Mouse (Mus musculus) neural tube, embryonic 13.5 days (tissue): ENCODE results near the gene 1700001O22Rik. TPM values are rescaled to one million over a fixed set of nuclear protein-coding genes. Genes with fewer than 3 reads are reported as not detected.

Experiments used
- ATAC-seq: fragments of 200-750 bp; cut with Nextera tagmentation; 2 replicates; pipeline ENCODE4 v1.8.0; 2017; ENCODE audit warnings: low read depth, mild to moderate bottlenecking, moderate TSS enrichment, moderate library complexity
- H3K27ac ChIP-seq: fragments of 300-500 bp; sonication (generic); replicated peaks from 2 replicates; pipeline ENCODE4 v1.5.1; 2015; ENCODE audit warnings: moderate library complexity, mild to moderate bottlenecking, inconsistent platforms
- H3K27me3 ChIP-seq: fragments of 300-500 bp; sonication (generic); 2 replicates; pipeline ENCODE4 v1.6.1; 2015; ENCODE audit warnings: mild to moderate bottlenecking, inconsistent platforms
- H3K36me3 ChIP-seq: fragments of 300-500 bp; sonication (generic); 2 replicates; pipeline ENCODE4 v1.6.1; 2015; ENCODE audit warnings: mild to moderate bottlenecking, inconsistent platforms
- H3K4me1 ChIP-seq: fragments of 300-500 bp; sonication (generic); replicated peaks from 2 replicates; pipeline ENCODE4 v1.6.1; 2015; ENCODE audit warnings: inconsistent platforms
- H3K4me2 ChIP-seq: fragments of 300-500 bp; sonication (generic); 2 replicates; pipeline ENCODE4 v1.6.1; 2015; ENCODE audit warnings: inconsistent platforms, mild to moderate bottlenecking, moderate library complexity
- H3K4me3 ChIP-seq: fragments of 300-500 bp; sonication (generic); 2 replicates; pipeline ENCODE4 v1.5.1; 2015; ENCODE audit warnings: mild to moderate bottlenecking, inconsistent platforms
- H3K9ac ChIP-seq: fragments of 300-500 bp; sonication (generic); 2 replicates; pipeline ENCODE4 v1.6.1; 2015; ENCODE audit warnings: moderate library complexity, mild to moderate bottlenecking, inconsistent platforms
- H3K9me3 ChIP-seq: fragments of 300-500 bp; sonication (generic); 2 replicates; pipeline ENCODE4 v1.6.1; 2016; ENCODE audit warnings: inconsistent platforms
- WGBS: fragments of 180-500 bp; shearing (Covaris S2); methylation state at CpG from one replicate; pipeline ENCODE4 v1.1.7; 2015; 5-methylcytosine and 5-hydroxymethylcytosine counted together
- polyA plus RNA-seq: library from polyadenylated mRNA; unstranded; fragments of >200 nt; fragmentation: Nextera tagmentation; extraction: Ambion mirVana; gene quantifications from 2 replicates; pipeline ENCODE4 v1.2.1, GENCODE M21; 2015

Gene 1700001O22Rik
- 0.91 and 1.3 TPM in 2 replicates for polyA plus RNA-seq

DNA sequence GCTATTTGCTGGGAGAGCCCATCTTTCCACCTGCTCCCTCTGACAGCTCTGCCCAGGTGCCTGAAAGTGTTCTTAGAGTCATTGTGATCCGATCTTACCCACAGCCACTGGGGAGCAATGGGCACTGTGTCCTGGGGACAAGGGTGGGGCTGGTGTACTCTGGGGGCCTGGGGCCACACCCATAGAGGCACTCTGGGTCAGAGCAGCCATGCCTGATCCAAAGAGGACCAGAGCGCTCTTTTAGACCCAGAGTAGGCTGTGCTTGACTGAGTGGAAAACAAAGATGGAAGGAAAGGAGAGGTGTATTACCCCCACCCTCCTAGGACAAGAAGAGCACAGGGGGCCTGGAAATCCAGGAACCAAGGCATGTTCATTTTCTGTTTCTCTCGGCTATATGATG lies at the start of gene 1700001O22Rik:
Gene 1700001O22Rik (minus strand): TSS at position 58 of the 400 bp plus-strand sequence.
- H3K9me3 ChIP-seq: no peaks in the 10 kb centered on the region
- no peaks in the 10 kb centered on the region for H3K36me3 ChIP-seq
- H3K27ac ChIP-seq: no peak within 1 kb of the TSS
- no peak within 1 kb of the TSS for H3K4me2 ChIP-seq
- H3K27me3 ChIP-seq: peaks cover 43% of the 10 kb centered on the region
- no peak within 1 kb of the TSS for H3K9ac ChIP-seq
- 82% methylated on average over 3 of the region's 3 CpGs for WGBS
- no peak within 1 kb of the TSS for H3K4me3 ChIP-seq
- peaks cover 26% of the 10 kb centered on the region for H3K4me1 ChIP-seq
- no peak for ATAC-seq

DNA sequence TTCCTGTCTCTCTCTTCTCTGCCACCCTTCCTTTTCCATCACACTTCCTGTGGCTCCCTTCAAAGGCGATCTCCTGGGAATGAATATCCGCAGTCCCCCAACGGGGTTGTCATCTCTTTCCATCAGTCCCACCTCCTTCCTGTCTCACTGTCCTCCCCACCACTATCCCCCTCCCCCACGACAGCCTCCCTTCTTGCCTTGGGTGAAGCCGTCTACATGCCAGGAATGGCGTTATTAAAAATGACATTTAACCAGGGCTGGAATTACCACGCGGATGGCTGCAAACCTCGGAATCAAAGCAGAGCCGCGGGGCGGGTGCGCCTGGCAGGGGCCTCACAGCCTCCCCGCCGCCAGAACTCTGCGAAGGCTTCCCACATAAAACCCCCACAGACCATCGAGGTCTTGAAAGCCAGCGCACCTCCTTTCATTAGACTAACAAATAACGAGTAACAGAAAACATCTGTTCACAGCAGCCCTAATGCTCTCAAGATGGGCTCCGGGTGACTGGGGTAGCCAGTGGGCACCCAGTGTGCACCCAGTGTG lies 49.4 kb upstream of the 1700001O22Rik start:
- no peak for ATAC-seq
- Histone ChIP-seq H3K4me3 (no peak overlapping the region), H3K9me3 (no peaks in the 10 kb centered on the region), H3K4me1 (peaks cover 16% of the 10 kb centered on the region), H3K36me3 (no peaks in the 10 kb centered on the region), H3K9ac (no peak overlapping the region), H3K27me3 (peaks cover 13% of the 10 kb centered on the region), H3K27ac (no peak overlapping the region; the same call in 1 of the 2 replicates), H3K4me2 (no peak overlapping the region)
- WGBS: 32% methylated on average over 20 of the region's 20 CpGs

DNA sequence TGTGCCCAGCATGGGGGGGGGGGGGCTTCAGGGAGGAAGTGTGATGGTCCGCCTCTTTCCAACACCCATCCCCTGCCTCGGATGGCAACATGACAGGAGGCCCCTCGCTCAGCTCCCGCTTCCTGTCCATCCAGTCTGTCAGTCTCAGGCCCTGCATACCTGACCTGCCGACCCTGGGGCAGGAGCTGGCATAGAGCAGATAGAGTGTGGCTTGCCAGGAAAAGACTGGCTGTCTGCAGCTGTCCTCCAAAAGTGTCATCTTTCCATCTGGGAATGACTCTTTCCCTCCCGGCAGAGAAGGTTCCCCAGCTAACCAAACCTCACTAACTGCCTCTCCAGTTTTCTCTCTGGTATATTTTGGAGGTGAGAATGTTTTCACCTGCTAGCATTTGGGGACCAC lies 47.1 kb upstream of the 1700001O22Rik start:
- 63% methylated on average over 6 of the region's 6 CpGs for WGBS
- peaks cover 28% of the 10 kb centered on the region for H3K27me3 ChIP-seq
- no peaks in the 10 kb centered on the region for H3K9me3 ChIP-seq
- no peak for ATAC-seq
- peaks cover 19% of the 10 kb centered on the region for H3K4me1 ChIP-seq
- H3K27ac ChIP-seq: no peak overlapping the region
- no peak overlapping the region for H3K4me2 ChIP-seq
- H3K4me3 ChIP-seq: no peak overlapping the region
- H3K36me3 ChIP-seq: no peaks in the 10 kb centered on the region
- no peak overlapping the region for H3K9ac ChIP-seq

DNA sequence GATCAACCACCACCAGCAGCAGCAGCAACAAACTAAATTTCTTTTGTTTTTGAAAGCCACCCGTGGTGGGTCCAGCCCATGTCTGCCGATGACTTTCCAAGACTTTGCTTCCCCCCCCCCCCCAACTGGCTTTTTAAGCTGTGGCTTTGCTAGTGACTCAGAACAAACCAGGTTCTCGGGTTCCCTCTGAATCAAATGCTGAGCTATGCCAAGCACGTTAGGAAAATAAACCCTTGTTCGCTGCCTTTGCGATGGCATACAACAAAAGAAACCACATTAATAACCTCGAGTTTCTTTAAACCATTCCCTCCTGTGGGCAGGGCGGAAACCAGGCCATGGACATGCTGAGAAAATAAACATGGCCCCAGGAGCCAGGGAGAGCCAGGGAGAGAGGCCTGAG lies 44.7 kb upstream of the 1700001O22Rik start:
- Histone ChIP-seq H3K4me2 (no peak overlapping the region), H3K9me3 (no peaks in the 10 kb centered on the region), H3K27me3 (peaks cover 49% of the 10 kb centered on the region), H3K36me3 (no peaks in the 10 kb centered on the region), H3K27ac (no peak overlapping the region), H3K9ac (no peak overlapping the region), H3K4me1 (peaks cover 25% of the 10 kb centered on the region), H3K4me3 (no peak overlapping the region)
- 56% methylated on average over 8 of the region's 8 CpGs for WGBS
- ATAC-seq: no peak

DNA sequence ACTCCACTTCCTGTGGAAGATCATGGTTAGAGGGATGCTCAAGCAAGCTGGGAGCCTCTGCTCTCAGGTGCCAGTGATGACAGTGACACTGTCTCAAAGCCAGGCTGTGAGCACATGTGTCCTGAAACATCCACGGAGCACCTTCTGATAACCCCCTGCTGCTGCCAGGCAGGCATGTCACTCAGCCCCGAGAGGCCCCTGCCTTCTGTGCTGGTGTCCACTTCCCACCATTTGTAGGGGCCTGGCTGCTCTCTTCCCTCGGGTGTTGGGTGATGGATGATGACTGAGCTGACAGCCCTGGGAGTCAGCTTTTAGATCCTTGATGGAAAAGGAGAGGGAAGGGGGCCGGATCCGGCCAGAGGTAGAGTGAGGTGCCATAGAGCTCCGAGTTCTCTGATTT lies 43.3 kb upstream of the 1700001O22Rik start:
- Histone ChIP-seq H3K4me3 (no peak overlapping the region), H3K9ac (no peak overlapping the region), H3K36me3 (no peaks in the 10 kb centered on the region), H3K27ac (no peak overlapping the region), H3K4me2 (no peak overlapping the region), H3K9me3 (no peaks in the 10 kb centered on the region), H3K27me3 (peaks cover 62% of the 10 kb centered on the region), H3K4me1 (peaks cover 10% of the 10 kb centered on the region)
- ATAC-seq: no peak
- 28% methylated on average over 6 of the region's 6 CpGs for WGBS

DNA sequence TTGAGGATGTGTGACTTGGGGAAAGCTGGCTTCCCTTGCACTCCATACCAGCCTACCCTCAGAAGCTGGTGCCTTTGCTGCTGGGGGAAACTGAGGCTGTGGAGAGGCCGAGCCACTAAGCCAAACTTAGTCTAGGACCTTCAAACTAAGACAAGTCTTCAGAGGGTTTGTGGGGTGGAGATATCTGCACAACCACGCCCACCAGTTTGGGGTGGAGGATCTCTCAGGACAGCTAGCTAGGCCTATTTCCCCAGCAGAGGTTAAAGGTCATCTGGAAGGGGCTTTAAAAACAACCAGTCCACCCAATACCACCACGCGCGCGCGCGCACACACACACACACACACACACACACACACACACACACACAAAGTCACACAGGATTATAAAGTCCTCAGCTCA lies 42.8 kb upstream of the 1700001O22Rik start:
- Histone ChIP-seq H3K4me3 (peak overlapping the region; percentile 44), H3K27me3 (peaks cover 66% of the 10 kb centered on the region), H3K27ac (no peak overlapping the region), H3K36me3 (no peaks in the 10 kb centered on the region), H3K4me1 (peaks cover 10% of the 10 kb centered on the region), H3K9ac (no peak overlapping the region), H3K9me3 (no peaks in the 10 kb centered on the region), H3K4me2 (peak overlapping the region; percentile 69)
- ATAC-seq: no peak
- WGBS: 75% methylated on average over 8 of the region's 8 CpGs

DNA sequence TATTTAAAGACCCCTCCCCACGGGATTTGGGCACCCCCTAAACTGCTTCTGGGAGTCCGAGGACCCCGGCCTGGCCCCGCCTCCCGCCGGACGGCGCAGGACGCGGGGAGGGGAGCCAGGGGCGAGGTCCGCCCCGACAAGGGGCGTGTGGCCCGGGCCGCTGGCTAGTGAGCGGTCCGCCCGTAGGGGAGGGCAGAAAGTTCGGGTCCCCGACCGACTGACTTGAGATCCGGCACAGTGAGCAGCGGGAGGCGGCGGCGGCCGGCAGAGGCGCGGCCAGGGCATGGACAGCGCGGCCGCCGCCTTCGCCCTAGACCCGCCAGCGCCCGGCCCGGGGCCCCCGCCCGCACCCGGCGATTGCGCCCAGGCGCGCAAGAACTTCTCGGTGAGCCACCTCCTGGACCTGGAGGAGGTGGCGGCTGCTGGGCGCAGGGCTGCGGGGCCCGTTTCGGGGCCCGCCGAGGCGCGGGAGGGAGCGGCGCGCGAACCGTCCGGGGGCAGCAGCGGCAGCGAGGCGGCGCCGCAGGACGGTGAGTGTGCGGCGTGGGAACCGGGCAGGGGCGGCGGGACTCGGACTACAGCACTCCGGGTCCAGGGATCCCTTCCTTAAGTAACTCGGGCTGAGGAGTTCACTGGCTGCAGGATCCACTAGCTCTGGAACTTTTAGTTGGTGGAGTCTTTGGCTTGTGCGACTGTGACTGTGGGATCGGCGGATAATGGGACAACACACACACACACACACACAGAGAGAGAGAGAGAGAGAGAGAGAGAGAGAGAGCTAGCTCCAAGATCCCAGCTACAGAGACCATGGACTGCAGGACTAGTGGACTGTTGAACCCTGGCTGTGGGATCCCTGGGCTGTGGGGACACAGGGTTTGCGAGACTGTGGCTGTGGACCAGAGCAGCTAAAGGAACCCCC lies 42.0 kb upstream of the 1700001O22Rik start:
- Histone ChIP-seq H3K9ac (peak overlapping the region; percentile 64), H3K27me3 (peaks cover 67% of the 10 kb centered on the region), H3K4me1 (peaks cover 10% of the 10 kb centered on the region), H3K36me3 (no peaks in the 10 kb centered on the region), H3K9me3 (no peaks in the 10 kb centered on the region), H3K4me2 (peak overlapping the region; percentile 69), H3K4me3 (peak overlapping the region; percentile 44), H3K27ac (no peak overlapping the region)
- WGBS: 1% methylated on average over 80 of the region's 80 CpGs
- no peak for ATAC-seq

DNA sequence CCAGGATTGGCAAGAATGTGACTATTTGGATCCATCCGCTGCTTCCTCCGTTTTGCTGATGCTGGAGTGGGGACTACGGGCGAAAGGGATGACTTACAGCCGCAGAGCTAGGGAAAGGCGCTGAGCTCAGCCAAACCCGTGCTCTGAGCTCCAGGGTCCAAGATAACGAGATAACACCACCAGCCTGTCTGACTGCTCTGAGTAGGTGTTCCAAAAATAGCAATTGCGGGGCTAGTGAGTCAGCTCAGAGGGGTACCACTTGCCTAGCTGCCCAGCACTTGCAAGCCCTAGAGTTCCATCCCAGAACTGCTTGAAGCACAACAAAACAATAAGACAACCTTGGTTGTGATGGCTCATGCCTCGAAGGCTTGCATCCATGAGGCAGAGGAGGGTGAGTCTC lies 39.2 kb upstream of the 1700001O22Rik start:
- 67% methylated on average over 10 of the region's 10 CpGs for WGBS
- Histone ChIP-seq H3K4me2 (no peak overlapping the region), H3K4me3 (no peak overlapping the region), H3K4me1 (peaks cover 10% of the 10 kb centered on the region), H3K9me3 (no peaks in the 10 kb centered on the region), H3K27ac (no peak overlapping the region), H3K36me3 (no peaks in the 10 kb centered on the region), H3K9ac (no peak overlapping the region), H3K27me3 (peaks cover 71% of the 10 kb centered on the region)
- no peak for ATAC-seq

DNA sequence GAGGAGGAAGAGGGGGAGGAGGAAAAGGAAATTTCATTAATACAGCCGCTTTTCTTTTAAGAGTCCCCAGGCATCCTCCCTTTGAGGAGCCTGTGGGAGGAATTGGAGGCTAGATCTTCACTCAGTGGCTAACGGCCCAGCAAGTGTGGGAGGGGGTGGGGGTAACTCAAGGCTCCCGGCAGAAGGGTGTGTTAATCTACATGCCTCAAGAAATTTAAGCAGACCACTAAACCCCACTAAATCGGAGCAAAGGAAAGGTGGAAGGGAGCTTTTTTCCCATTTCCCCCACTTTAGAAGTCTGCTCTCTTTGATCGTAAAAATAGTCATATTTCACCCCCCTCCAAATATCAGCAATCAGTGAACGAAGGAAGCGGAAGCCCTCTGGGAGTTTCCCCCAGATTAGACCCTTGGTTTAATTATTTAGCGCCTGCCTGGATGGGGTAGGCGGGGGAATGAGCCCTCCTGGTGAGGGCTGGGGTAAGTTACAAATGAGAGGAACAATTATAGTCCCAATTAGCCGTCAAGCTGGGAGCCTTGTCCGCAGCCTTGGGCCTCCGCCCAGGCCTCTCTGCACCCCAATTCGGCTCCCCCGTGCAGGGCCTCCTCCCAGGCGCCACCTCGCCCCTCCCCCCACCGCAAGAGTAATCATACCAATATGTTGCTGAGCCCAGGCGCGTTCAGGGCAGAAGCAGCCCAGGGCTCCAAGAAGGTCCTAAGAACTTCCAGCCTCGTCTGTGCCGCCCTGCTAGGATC lies 33.0 kb upstream of the 1700001O22Rik start:
- no peak for ATAC-seq
- Histone ChIP-seq H3K27ac (0 out of 2 replicates have a peak overlapping the region, but pooled peaks have one; percentile 42), H3K36me3 (no peaks in the 10 kb centered on the region), H3K4me1 (peaks cover 26% of the 10 kb centered on the region), H3K27me3 (peaks cover 23% of the 10 kb centered on the region), H3K9ac (peak overlapping the region; percentile 43; the same call in 1 of the 2 replicates), H3K4me3 (no peak overlapping the region), H3K4me2 (peak overlapping the region; percentile 29), H3K9me3 (no peaks in the 10 kb centered on the region)
- 5% methylated on average over 21 of the region's 21 CpGs for WGBS

DNA sequence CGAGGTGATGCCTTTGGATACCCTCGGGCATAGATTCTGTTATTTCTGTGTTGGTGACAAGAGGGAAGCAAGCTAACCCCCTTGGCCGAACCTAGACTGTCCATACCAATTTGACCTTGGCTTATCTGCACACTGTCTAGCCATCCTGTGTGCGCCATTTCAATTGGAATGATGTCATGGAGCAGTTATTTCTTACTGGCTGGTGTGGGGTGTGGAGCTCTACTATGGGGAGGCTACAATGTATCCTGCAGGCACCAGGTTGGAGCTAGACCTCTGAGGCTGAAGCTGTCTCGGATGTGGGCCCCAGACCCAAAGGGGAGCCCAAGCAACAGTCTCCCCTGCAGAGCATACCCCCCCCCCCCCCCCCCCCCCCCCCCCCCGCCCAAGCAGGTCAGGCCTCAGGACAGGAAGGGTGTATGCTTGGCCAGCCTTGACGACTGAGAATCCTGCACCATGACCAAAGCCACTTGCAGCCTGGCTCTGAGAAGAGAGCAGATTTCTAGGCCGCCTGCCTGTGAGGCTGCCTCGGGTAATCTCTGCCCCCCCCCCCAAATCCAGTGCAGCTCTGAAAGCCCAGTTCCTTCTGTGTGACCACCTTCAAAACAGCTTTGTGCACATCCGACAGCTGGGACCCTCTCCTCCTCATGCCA lies 31.0 kb upstream of the 1700001O22Rik start, which contains the start of gene Prrx2:
Gene Prrx2 (plus strand): TSS at position 600 of the 650 bp plus-strand sequence.
- Histone ChIP-seq H3K27ac (peak within 1 kb of the TSS; percentile 49), H3K9me3 (no peaks in the 10 kb centered on the region), H3K9ac (no peak within 1 kb of the TSS), H3K4me3 (no peak within 1 kb of the TSS), H3K36me3 (no peaks in the 10 kb centered on the region), H3K4me2 (no peak within 1 kb of the TSS), H3K4me1 (peaks cover 26% of the 10 kb centered on the region), H3K27me3 (peaks cover 15% of the 10 kb centered on the region; the same call in 1 of the 2 replicates)
- 66% methylated on average over 9 of the region's 10 CpGs for WGBS
- ATAC-seq: no peak

DNA sequence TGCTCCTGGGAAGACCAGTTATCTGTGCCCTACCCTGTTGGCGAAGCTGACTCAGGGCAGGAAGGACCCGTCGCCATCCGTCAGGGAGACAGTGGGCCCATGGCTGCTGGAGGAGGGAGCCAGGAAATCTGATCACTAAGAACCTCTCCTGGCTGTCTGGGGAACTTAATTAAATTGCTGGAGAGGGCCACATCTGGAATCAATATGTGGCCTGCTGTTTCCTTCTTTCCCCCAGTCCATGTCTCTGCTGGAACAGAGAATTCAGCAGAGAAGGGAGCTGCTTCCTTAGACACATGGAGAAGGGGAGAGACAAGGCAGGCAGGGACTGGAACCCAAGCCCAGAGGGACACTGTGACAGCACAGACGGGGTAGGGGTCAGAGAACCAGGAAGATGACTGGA lies 30.2 kb upstream of the 1700001O22Rik start:
- Histone ChIP-seq H3K36me3 (no peaks in the 10 kb centered on the region), H3K4me2 (no peak overlapping the region), H3K9me3 (no peaks in the 10 kb centered on the region), H3K27ac (peak overlapping the region; percentile 49), H3K4me1 (peaks cover 26% of the 10 kb centered on the region), H3K4me3 (no peak overlapping the region), H3K27me3 (peaks cover 15% of the 10 kb centered on the region; the same call in 1 of the 2 replicates), H3K9ac (0 out of 2 replicates have a peak overlapping the region, but pooled peaks have one; percentile 38)
- ATAC-seq: no peak
- WGBS: 63% methylated on average over 5 of the region's 5 CpGs
